Mouse (Mus musculus) testis, adult 2 months (tissue): ENCODE measurements around the gene Aagab.

ENCODE experiments used
- CTCF ChIP-seq: fragments of 200-500 bp; IDR thresholded peaks from 2 replicates; pipeline ENCODE4 v1.5.1; 2012; ENCODE audit warnings: low read depth, mild to moderate bottlenecking, inconsistent platforms, low read length, moderate library complexity; ENCODE audit not compliant: control insufficient read depth, insufficient read depth, insufficient replicate concordance
- POLR2A ChIP-seq: fragments of 200-500 bp; IDR thresholded peaks from 2 replicates; pipeline ENCODE4 v1.6.1; 2012; ENCODE audit warnings: low read depth, mild to moderate bottlenecking, inconsistent platforms, low read length, moderate library complexity; ENCODE audit not compliant: control insufficient read depth

GRCm38 (mm10) chr9:63553628-63554027 lies 48.8 kb upstream of the Aagab start:
- TF ChIP-seq POLR2A (no peak), CTCF (no peak)
